Mouse (Mus musculus): ENCODE results near the gene Zfp985.

DNA sequence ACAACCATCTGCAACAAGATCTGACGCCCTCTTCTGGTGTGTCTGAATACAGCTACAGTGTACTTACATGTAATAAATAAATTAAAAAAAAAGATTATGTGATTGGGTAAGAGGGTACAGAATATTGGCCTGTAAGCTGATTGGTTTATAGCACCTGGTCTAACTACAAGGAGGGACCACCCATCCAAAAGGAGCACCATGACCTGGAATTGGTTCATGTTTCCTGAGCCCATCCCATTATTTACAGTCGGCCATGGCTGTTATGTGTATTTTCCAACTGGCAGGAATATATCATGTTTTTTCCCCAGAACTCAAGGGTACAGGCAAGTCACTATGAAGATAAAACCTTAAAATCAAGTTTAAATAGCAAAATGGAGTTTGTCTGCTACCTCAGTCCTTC is 45.8 kb downstream of the Zfp985 start:
- no peak for TF ChIP-seq CTCF (conservative IDR thresholded peaks at IDR 0.05; ENCODE audit: low read length)
- TF ChIP-seq POU5F1 (IDR thresholded peaks at IDR 0.05; ENCODE audit: borderline replicate concordance, low read length) = no peak
- TF ChIP-seq NANOG (IDR thresholded peaks at IDR 0.05; ENCODE audit: borderline replicate concordance, low read length) = no peak

Measured in E14TG2a.4 (cell line).